Mouse (Mus musculus) G1E (cell line): ENCODE measurements around the gene Fig4. TPM values are rescaled to one million over a fixed set of nuclear protein-coding genes. Genes with fewer than 3 reads are reported as not detected.

Experiments used
- ATAC-seq: 2 replicates; pipeline ENCODE4 v1.8.0; 2016; ENCODE audit warnings: mild to moderate bottlenecking; ENCODE audit not compliant: insufficient number of reproducible peaks, poor library complexity, low FRiP score, severe bottlenecking; ENCODE audit errors: extremely low read depth
- DNase-seq: peaks from one replicate; pipeline ENCODE4 v3.0.0; 2012; ENCODE audit warnings: low spot score
- H3K27me3 ChIP-seq: 2 replicates; pipeline ENCODE4 v1.6.1; 2012; ENCODE audit warnings: mild to moderate bottlenecking, low read length, inconsistent platforms; ENCODE audit not compliant: insufficient read depth
- H3K36me3 ChIP-seq: replicated peaks from 2 replicates; pipeline ENCODE3; 2012; ENCODE audit warnings: mild to moderate bottlenecking, inconsistent platforms
- H3K4me1 ChIP-seq: 2 replicates; pipeline ENCODE4 v1.6.1; 2012; ENCODE audit warnings: low read depth, low read length, inconsistent platforms, mixed read lengths; ENCODE audit not compliant: insufficient read depth
- H3K4me3 ChIP-seq: 2 replicates; pipeline ENCODE4 v1.5.1; 2012; ENCODE audit warnings: low read depth, mild to moderate bottlenecking, inconsistent platforms, low read length, moderate library complexity, mixed read lengths
- H3K9me3 ChIP-seq: replicated peaks from 2 replicates; pipeline ENCODE4 v1.6.1; 2012; ENCODE audit warnings: inconsistent platforms
- CTCF ChIP-seq: IDR thresholded peaks from 2 replicates; pipeline ENCODE4 v1.5.1; 2012; ENCODE audit warnings: low read depth, low read length, inconsistent platforms, mixed read lengths
- GATA1 ChIP-seq: IDR thresholded peaks from 2 replicates; pipeline ENCODE4 v1.6.1; 2012; ENCODE audit warnings: borderline replicate concordance, low read length, inconsistent platforms, mixed read lengths
- GATA2 ChIP-seq: IDR thresholded peaks from 2 replicates; pipeline ENCODE4 v1.6.1; 2012; ENCODE audit warnings: low read depth, low read length, inconsistent platforms, borderline replicate concordance
- POLR2AphosphoS5 ChIP-seq: IDR thresholded peaks from 2 replicates; pipeline ENCODE4 v1.6.1; 2012; ENCODE audit warnings: low read depth, low read length, inconsistent platforms; ENCODE audit not compliant: insufficient replicate concordance
- TAL1 ChIP-seq: conservative IDR thresholded peaks from 2 replicates; pipeline ENCODE4 v1.6.1; 2012; ENCODE audit warnings: low read depth, low read length, inconsistent platforms, mixed read lengths
- polyA plus RNA-seq: library from polyadenylated mRNA; stranded (reverse); fragments of >175 nt; gene quantifications from 2 replicates; pipeline ENCODE4 v1.2.3, GENCODE M21; 2012
- total RNA-seq, 2 experiments: library from RNA; stranded (forward) in 1 of 2; stranded (reverse) in 1 of 2; fragments of 200-1000 nt in 1 of 2; fragments of >200 nt in 1 of 2; fragmentation: Nextera tagmentation in 1 of 2; gene quantifications; 2 replicates each; pipeline ENCODE4 v1.2.3; 2014 to 2017

Fig4 gene
- total and polyA plus RNA-seq, 3 experiments, result 3.5 to 32.6 (median 31.3) TPM

DNA sequence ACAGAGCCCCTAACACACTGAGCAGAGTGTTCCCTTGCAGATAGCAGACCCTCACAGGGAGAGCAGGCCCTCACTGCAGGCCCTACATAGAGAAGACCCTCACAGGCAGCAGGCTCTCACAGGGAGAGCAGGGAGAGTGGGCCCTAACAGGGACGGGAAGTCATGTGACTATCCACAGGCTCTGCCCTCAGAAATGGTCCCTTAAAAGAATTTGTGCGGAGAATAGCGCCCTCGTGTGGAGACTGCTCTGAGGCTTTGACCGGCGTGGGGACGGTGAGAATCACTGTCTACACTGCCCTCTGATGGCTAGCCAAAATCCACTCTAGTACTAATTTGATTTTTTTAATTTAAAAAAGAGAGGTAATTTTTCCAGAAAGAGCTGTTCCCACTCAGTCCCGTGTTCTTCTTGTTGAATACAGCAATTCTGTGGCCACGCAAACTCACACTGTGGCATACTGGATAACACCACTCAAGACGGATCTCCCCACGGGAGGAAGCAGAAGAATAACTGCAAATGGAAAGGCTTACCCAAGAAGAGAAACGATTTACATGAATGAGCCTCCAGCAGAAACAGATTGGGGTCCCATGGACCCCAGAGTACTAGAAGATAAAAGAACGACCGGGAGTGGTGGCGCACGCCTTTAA is 14.2 kb downstream of the Fig4 start:
- H3K4me3 ChIP-seq, result no peak overlapping the region

GRCm38 (mm10) chr10:41288074-41288473 is 15.0 kb downstream of the Fig4 start:
- no peak for ATAC-seq
- DNase-seq, result no peak
- H3K27me3 ChIP-seq, result no peaks in the 10 kb centered on the region
- H3K4me1 ChIP-seq, result peaks cover 4% of the 10 kb centered on the region
- no peaks in the 10 kb centered on the region for H3K9me3 ChIP-seq
- peaks cover 27% of the 10 kb centered on the region for H3K36me3 ChIP-seq
- H3K4me3 ChIP-seq, result no peak overlapping the region
- TF ChIP-seq POLR2AphosphoS5 (no peak), CTCF (no peak), GATA2 (no peak), GATA1 (no peak), TAL1 (no peak)

More for the DNA sequence above, 14.2 kb downstream of the Fig4 start:
- no peak for TF ChIP-seq GATA1
- no peak for TF ChIP-seq POLR2AphosphoS5
- peak; percentile 64 for TF ChIP-seq CTCF
- TF ChIP-seq TAL1, result no peak
- no peak for TF ChIP-seq GATA2
- no peaks in the 10 kb centered on the region for H3K27me3 ChIP-seq
- ATAC-seq, result peak; percentile 54
- peaks cover 19% of the 10 kb centered on the region for H3K36me3 ChIP-seq
- peaks cover 4% of the 10 kb centered on the region for H3K4me1 ChIP-seq
- H3K9me3 ChIP-seq, result no peaks in the 10 kb centered on the region
- peak; percentile 33 for DNase-seq

- H3K4me3 ChIP-seq, result no peak overlapping the region
- no peaks in the 10 kb centered on the region for H3K9me3 ChIP-seq
- DNase-seq, result no peak
- ATAC-seq, result no peak
- H3K36me3 ChIP-seq, result peaks cover 32% of the 10 kb centered on the region
- H3K27me3 ChIP-seq, result no peaks in the 10 kb centered on the region
- no peak for TF ChIP-seq TAL1
- no peak for TF ChIP-seq GATA1
- TF ChIP-seq GATA2, result no peak
- no peak for TF ChIP-seq CTCF
- no peak for TF ChIP-seq POLR2AphosphoS5
- peaks cover 4% of the 10 kb centered on the region for H3K4me1 ChIP-seq
These were observed 15.4 kb downstream of the Fig4 start for GRCm38 (mm10) chr10:41287618-41288017.

DNA sequence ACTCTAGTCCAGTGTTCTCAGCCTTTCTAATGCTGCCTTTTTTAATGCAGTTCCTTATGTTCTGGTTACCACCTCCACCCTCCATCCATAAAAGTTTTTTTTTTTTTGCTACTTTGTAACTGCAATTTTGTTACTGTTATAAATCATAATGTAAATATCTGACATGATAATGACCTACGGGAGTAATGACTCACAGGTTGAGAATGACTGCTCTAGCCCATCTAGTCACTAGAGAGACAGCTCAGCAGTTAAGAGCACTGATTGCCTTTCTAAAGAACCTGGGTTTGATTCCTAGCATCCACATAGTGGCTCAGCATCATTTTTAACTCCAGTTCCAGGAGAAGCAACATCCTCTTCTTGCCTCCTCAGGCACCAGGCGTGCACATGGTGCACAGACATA is 21.0 kb downstream of the Fig4 start:
- Histone ChIP-seq H3K4me1 (no peaks in the 10 kb centered on the region; the same call in 1 of the 2 replicates), H3K27me3 (no peaks in the 10 kb centered on the region), H3K9me3 (no peaks in the 10 kb centered on the region), H3K4me3 (no peak overlapping the region), H3K36me3 (peaks cover 59% of the 10 kb centered on the region)
- ATAC-seq, result no peak
- DNase-seq, result no peak
- TF ChIP-seq GATA1 (no peak), POLR2AphosphoS5 (no peak), TAL1 (no peak)

DNA sequence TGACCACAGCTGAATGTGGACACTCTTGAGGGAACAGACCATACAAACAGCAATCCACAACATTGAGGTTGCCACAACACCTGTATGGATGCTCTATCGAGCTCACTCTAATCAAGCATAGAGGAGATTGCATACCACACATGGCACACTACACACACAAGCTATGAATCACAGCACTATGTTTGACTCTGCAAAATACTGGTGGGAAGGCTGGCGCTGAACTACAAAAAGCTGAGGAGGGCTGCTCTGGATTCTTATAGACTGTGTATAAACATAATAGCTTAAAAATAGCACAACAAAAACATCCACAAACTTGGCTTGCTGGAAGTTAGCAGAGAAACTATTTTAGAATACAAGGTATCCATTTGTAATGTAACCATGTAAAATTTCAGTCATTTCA is 22.3 kb downstream of the Fig4 start:
- no peaks in the 10 kb centered on the region for H3K27me3 ChIP-seq
- no peak for DNase-seq
- ATAC-seq, result no peak
- H3K9me3 ChIP-seq, result no peaks in the 10 kb centered on the region
- H3K36me3 ChIP-seq, result peaks cover 62% of the 10 kb centered on the region
- no peaks in the 10 kb centered on the region for H3K4me1 ChIP-seq
- no peak overlapping the region for H3K4me3 ChIP-seq
- TF ChIP-seq CTCF (no peak), GATA1 (no peak), TAL1 (no peak), GATA2 (no peak)

DNA sequence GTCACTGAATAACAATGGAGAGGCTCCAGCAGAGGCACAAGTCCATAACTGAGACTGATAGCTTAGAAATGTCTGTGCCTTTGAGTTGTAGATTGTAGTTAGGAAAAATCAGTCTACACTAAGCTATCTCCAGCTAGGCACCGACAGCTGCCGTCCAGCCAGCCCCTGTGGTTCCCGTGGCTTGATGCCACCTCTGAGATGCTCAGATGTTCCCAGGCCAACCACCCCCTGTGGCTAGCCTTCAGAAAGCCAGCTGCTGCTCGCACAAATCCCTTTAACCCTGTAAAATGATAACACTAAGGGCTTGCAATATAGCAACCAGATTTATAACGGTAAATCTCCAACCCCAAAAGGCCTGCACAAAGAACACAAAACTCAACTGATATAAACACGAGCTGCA is 22.9 kb downstream of the Fig4 start:
- H3K4me3 ChIP-seq, result no peak overlapping the region
- TF ChIP-seq GATA2 (no peak), TAL1 (no peak), GATA1 (no peak), POLR2AphosphoS5 (no peak), CTCF (no peak)
- H3K4me1 ChIP-seq, result no peaks in the 10 kb centered on the region
- DNase-seq (no peak), ATAC-seq (no peak)
- no peaks in the 10 kb centered on the region for H3K9me3 ChIP-seq
- no peaks in the 10 kb centered on the region for H3K27me3 ChIP-seq
- H3K36me3 ChIP-seq, result peaks cover 62% of the 10 kb centered on the region

- ATAC-seq (no peak), DNase-seq (no peak)
- peaks cover 59% of the 10 kb centered on the region for H3K36me3 ChIP-seq
- H3K9me3 ChIP-seq, result no peaks in the 10 kb centered on the region
- no peaks in the 10 kb centered on the region for H3K4me1 ChIP-seq
- TF ChIP-seq POLR2AphosphoS5 (no peak), GATA1 (no peak), GATA2 (no peak), CTCF (no peak), TAL1 (no peak)
- no peaks in the 10 kb centered on the region for H3K27me3 ChIP-seq
- H3K4me3 ChIP-seq, result no peak overlapping the region
These were observed 24.3 kb downstream of the Fig4 start for GRCm38 (mm10) chr10:41278808-41279207.
